Mouse (Mus musculus) CH12.LX (cell line): ENCODE data around the gene Phf1.

ENCODE experiments used
- CHD1 ChIP-seq: IDR thresholded peaks from 2 replicates; pipeline ENCODE4 v1.6.1; 2012; ENCODE audit warnings: low read depth, low read length, improper control_type of control experiment, inconsistent platforms
- CTCF ChIP-seq, 2 experiments: IDR thresholded peaks in 1 of 2; conservative IDR thresholded peaks in 1 of 2; 2 replicates each; pipeline ENCODE4 v1.5.1; 2011 to 2012; ENCODE audit warnings: low read depth in 2 of 2, low read length in 2 of 2, improper control_type of control experiment in 1 of 2, inconsistent platforms in 1 of 2, mild to moderate bottlenecking in 1 of 2, moderate library complexity in 1 of 2
- E2F4 ChIP-seq: IDR thresholded peaks from 2 replicates; pipeline ENCODE4 v1.6.1; 2011; ENCODE audit warnings: low read depth, low read length, improper control_type of control experiment; ENCODE audit not compliant: insufficient replicate concordance
- EP300 ChIP-seq: IDR thresholded peaks from 2 replicates; pipeline ENCODE4 v1.6.1; 2011; ENCODE audit warnings: low read length, improper control_type of control experiment
- JUND ChIP-seq: conservative IDR thresholded peaks from 2 replicates; pipeline ENCODE4 v1.6.1; 2011; ENCODE audit warnings: low read depth, low read length, improper control_type of control experiment
- MAFK ChIP-seq: IDR thresholded peaks from 2 replicates; pipeline ENCODE4 v1.6.1; 2011; ENCODE audit warnings: low read length, improper control_type of control experiment; ENCODE audit not compliant: insufficient replicate concordance
- MAZ ChIP-seq: IDR thresholded peaks from 2 replicates; pipeline ENCODE4 v1.6.1; 2012; ENCODE audit warnings: low read depth, mild to moderate bottlenecking, inconsistent platforms, low read length, improper control_type of control experiment, moderate library complexity
- MXI1 ChIP-seq: IDR thresholded peaks from 2 replicates; pipeline ENCODE4 v1.6.1; 2011; ENCODE audit warnings: mild to moderate bottlenecking, low read depth, low read length, improper control_type of control experiment
- NELFE ChIP-seq: IDR thresholded peaks from 2 replicates; pipeline ENCODE4 v1.6.1; 2011; ENCODE audit warnings: low read depth, low read length, improper control_type of control experiment
- PAX5 ChIP-seq: IDR thresholded peaks from 2 replicates; pipeline ENCODE4 v1.6.1; 2012; ENCODE audit warnings: low read length, inconsistent platforms, mixed read lengths
- POLR2A ChIP-seq: IDR thresholded peaks from 2 replicates; pipeline ENCODE4 v1.6.1; 2011; ENCODE audit warnings: low read depth, mild to moderate bottlenecking, improper control_type of control experiment, low read length
- POLR2AphosphoS2 ChIP-seq: IDR thresholded peaks from 2 replicates; pipeline ENCODE4 v1.6.1; 2011; ENCODE audit warnings: low read depth, low read length, improper control_type of control experiment

DNA sequence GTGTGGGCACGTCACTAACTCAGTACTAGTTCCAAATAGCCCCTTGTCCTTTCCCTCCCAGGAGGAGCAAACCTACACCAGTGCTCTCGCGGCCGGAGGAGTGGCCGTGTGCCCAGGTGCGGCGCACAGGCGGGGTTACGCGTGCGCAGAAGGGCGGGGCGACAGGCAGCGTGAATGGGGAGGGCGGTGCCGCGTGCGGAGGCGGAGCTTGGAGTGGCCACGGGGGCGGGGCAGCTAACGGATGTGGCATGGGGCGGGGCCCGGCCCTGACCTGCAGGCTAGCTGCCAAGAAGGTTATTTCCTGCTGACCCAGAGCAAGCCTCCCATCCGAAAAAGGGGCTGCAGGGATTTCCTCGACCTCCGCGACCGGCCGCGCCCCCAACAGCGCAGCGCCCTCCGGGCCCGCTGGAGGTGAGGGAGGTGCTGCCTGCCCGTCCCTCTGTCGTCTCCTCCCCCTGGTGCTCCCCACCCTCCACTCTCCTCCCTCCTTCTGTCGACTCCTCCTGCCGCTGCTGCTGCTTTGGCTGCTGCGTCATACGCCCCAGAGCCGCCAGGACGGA is at the start of gene Phf1:
- TF ChIP-seq MAZ: no peak
- no peak for TF ChIP-seq CTCF (conservative IDR thresholded peaks at IDR 0.05 in 1 of 2, IDR thresholded peaks at IDR 0.05 in 1 of 2; ENCODE audit: low read depth in 2 of 2, low read length in 2 of 2)
- TF ChIP-seq NELFE: no peak
- TF ChIP-seq POLR2A: no peak
- TF ChIP-seq EP300: no peak
- TF ChIP-seq MAFK: no peak
- no peak for TF ChIP-seq PAX5
- TF ChIP-seq MXI1: no peak
- no peak for TF ChIP-seq CHD1
- no peak for TF ChIP-seq JUND
- peak; percentile 27; the same call in 1 of the 2 replicates for TF ChIP-seq POLR2AphosphoS2
- TF ChIP-seq E2F4: no peak
